Mouse (Mus musculus) thymus, postnatal 10 days (tissue): Measurements from ENCODE around the gene Epha6.

Experiments used
- DNase-seq, 2 experiments: peaks; one replicate each; pipeline ENCODE4 v3.0.0; 2021; ENCODE audit warnings: low spot score in 2 of 2

Epha6 gene

GRCm38 (mm10) chr16:60264719-60265508 lies 340.4 kb downstream of the Epha6 start:
- DNase-seq = no peak

DNA sequence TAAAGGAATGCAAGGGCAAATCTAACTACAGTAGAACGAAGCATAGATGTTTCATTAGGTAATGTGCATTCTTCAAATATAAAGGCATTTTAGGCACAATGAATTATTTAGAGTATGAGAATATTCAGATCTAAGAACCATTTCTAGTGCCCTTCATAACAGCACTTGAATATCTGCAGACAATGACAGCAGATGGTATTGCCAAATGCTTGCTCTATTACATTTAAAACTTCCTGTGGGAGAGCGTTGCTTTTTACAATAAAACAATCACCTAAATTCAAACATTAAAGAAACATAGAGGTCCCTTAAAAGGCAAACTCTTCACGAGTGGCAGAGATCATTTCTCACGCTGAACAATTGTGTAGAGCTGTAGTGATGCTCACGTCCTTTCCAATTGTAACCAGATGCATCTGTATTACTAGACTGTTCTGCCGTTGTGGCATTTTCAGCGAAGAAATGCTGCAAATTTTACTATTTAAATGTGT lies 347.1 kb downstream of the Epha6 start:
- no peak for DNase-seq

- DNase-seq = no peak
These were observed 347.7 kb downstream of the Epha6 start for GRCm38 (mm10) chr16:60257623-60258022.

GRCm38 (mm10) chr16:60257044-60257443 lies 348.3 kb downstream of the Epha6 start:
- DNase-seq = no peak

- DNase-seq = no peak
These were observed 365.8 kb downstream of the Epha6 start for GRCm38 (mm10) chr16:60239356-60240190.

DNA sequence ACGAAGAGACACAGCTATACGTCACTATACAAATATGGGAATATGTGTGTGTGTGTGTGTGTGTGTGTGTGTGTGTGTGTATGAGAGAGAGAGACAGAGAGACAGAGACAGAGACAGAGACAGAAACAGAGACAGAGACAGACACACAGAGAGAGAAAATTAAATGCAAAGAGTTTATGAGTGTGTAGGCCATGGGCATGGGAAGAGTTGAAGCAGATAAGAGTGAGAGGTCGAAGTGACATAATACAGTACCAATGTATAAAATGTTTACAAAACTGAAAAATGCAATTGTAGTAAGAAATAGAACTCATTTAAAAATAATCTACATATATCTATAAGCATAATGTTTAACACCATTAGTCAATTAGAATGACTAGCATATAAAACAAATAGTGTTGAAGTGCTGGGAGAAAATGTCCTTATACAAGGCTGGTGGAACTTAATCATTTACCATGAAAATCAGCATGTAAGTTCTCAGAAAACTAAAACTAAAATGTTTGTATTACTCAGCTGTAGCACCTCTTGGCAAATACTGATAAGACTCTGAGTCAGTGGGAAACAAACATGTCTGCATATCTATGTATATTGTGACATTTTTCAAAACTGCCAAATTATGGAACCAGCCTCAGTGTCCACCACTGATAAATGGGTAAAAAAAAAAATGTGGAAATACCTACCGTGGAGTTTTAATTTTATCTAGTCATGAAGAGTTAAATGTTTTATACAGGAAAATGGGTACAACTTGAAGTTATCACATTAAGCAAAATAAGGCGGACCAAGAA lies 371.2 kb downstream of the Epha6 start:
- no peak for DNase-seq

DNA sequence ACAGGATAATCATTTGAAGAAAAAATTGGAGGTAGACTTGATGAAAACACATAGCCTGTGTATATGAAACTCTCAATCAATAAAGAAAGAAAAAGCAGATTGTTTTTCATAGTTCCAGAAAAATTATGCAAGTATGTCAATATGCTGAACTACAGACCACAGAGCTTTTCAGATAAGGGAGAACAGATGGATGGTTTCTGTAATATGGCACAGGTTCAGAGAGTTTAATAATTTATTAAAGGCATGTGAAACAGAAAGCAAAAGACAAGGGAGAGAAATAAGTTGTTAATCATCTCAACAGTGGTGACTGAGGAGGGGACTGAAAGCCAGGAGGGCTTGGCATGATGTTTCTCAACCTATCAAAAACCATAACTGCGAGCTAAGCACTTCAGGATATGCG lies 372.3 kb downstream of the Epha6 start:
- DNase-seq = no peak

GRCm38 (mm10) chr16:60209151-60209550 lies 396.2 kb downstream of the Epha6 start:
- DNase-seq = no peak

DNA sequence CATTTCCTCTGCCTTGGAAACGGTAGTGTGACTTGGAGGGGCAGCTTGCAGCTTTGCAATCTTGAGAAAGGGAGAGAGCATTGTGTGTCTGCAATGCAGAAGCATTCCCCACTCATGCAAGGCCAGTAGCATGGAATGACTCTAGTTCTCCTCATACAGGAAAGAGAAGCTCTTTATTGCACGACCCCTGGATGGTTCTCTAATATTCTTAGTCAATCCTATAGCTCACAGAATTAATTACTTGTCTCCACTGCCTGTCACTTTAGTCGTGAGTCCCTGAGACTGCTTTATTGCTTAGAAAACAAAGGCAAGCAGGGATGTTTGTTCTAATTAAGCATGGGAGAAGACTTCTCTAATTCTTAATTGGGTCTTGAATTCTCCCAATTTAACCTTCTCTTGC lies 429.8 kb downstream of the Epha6 start:
- DNase-seq = no peak

GRCm38 (mm10) chr16:60152439-60152838 lies 452.9 kb downstream of the Epha6 start:
- DNase-seq = no peak

DNA sequence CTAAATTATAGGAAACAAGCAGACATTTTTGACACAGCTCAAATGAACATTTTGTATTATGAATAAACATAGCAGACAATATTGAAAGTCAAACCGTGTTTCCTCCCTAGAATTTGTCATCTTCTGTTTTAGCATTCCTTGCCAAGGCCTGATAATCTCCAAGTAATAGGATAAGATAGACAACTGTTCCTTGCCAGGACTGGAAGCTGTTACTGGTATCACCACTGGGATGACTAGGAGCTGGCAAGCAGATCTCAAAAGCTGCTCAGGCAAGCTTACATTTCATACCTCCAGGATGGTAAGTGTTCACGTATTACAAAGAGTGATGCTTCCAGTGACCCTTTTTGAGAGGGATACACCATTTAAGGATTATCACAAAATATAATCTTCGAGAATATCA lies 461.0 kb downstream of the Epha6 start:
- no peak for DNase-seq

DNA sequence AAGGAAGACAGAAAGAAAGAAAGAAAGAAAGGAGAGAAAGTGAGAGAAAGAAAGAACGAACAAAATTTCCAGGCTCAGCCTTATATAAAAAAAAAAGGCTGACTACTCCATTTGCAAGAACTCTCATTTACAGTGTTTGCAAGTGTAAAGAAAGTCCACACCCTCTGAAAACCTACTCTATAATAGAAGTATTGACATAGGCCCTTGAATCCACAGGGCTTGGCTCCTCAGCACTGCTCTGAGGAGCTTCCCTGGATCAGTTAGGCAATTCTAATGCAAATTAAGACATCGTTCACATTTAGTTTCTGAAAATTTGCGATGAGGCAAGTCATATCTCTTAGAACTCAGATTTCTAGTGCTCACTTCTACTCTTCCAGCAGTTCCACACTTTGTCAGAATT lies 483.9 kb downstream of the Epha6 start:
- no peak for DNase-seq

GRCm38 (mm10) chr16:60102210-60102609 lies 503.1 kb downstream of the Epha6 start:
- DNase-seq = no peak

GRCm38 (mm10) chr16:60095333-60095732 lies 510.0 kb downstream of the Epha6 start:
- no peak for DNase-seq

DNA sequence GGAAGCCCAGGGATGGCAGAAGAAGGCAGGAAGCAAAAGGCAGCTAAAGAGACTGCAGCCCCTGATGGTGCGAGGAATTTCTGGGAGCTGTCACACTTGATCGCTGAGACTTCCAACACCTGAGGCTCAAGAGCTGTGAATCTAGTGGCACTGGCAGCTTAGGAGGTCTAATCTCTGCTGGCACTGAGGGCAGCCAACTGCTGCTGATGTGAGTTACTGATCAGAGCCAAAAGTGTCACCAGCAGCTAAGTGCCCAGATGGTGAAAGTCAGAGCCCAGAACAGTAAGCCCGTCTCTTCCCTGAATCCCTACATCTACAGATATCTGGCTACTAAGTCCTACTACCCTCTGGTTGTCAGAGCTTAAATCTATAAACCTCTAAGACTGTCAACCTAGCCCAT lies 518.4 kb downstream of the Epha6 start:
- DNase-seq = no peak

DNA sequence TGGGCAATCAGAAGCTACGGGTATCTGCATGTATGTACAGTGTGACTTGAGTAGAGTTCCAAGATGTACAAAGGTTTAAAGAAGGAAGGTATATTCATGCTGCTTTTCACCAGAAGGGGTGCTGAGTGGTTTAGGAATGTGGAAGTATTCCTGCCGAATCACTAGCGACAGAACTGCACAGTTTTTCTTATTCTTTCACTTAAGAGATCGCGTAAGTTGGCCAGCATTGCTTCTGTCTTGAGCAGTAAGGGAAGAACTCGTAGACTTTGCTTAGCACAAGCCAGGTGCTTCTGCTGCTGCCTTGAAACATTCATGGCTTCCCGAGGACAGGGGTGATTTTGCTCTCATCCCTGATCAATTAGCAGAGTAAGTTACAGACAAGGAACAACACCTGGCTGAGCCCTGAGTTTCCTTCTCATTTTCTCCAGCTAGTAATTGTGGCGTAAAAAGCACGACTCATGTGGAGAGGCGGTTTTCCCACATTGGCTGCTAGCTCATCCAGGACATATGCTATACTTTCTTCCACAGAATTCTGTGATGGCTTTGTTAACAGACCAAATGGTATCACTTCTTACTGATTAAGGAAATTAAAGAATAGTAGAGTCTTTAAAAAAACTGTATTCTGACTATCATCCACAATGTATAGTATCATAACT lies 534.7 kb downstream of the Epha6 start:
- no peak for DNase-seq

DNA sequence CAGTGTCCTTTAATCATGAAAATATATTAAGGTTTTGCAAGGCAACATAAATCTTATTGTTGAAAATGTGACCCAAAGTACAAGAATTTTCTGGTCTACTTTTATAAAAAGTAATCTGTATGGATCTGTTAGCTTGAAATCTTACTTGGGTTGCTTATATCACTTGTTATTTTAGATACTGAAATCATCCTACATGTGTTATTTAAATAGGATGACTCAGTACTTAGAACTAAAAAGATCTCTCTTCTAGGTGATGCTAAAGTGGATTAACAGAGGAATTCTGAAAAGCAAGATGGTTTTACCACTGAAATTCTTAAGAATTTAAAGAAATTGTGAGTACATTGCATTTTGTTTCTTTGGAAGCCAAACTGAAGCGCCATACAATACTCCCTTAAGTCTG lies 561.5 kb downstream of the Epha6 start:
- no peak for DNase-seq

DNA sequence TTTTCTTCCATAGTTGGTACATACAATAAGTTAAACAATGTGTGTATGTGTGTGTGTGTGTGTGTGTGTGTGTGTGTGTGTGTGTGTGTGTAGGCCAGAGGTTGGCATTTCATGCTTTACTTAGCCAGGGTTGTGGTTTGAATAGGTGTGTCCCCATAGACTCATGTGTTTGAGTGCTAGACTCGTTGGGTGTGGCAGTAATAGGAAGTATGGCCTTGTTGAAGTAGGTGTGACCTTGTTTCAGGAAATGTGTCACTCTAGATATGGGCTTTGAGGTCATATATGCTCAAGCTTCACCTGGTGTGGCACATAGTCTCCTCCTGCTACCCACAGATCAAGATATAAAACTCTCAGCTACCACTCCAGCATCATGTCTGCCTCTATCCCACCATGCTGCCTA lies 577.0 kb downstream of the Epha6 start:
- no peak for DNase-seq

DNA sequence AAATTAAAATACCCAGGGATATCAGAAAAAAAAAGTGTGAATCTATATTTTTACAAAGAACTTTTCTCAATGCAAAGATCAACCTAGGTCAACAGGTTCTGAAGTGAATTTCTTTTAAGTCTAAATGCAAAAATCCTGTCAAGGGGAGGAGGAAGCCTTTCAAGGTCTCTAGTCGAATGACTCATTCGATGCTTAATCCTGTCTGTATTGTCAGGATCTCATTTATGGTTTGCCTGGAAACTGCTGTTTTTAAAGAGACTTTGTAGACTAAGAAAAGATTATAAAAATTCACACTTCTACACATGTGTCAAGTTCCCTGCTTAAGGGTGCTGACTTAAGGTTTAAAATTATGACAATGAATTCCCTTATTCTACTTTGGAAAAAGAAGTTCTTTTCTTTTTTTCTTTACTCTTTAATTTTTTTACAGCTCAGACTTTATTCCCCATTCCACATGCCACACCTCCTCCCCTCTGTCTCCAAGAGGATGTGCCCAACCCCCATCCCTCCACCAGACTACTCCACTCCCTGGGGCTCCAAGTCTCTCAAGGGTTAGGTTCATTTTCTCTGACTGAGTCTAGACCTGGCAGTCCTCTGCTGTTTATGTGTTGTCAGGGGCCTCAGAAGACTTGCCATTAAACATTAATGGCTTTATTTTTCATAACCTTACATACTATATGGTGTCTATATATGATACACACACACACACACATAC lies 598.3 kb downstream of the Epha6 start:
- DNase-seq = no peak

GRCm38 (mm10) chr16:59969816-59970215 lies 635.5 kb downstream of the Epha6 start:
- no peak for DNase-seq

DNA sequence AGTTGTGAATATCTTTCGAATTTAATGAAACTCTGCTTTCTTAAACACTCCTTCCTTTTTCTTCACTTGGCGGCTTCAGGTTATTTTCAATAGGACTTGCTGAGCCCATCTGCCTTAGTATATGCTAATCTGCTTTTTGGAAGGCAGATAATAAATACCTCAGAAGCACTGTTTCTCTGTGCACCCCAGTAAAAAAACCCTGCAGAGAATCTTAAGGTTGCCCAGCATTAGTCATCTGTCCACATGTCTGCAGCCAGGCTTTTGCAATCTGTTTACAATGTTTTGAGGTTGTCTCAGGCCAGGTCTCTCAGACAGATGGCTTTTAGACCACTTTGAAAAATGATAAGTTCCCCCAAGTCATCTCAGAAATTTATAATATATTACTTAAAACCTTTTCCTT lies 649.6 kb downstream of the Epha6 start:
- DNase-seq = no peak
